Mouse (Mus musculus) liver, postnatal 0 days (tissue): ENCODE data around the gene Prr5l. TPM values are rescaled to one million over a fixed set of nuclear protein-coding genes. Genes with fewer than 3 reads are reported as not detected.

ENCODE experiments used
- ATAC-seq: fragments of 200-750 bp; cut with Nextera tagmentation; 2 replicates; pipeline ENCODE4 v1.8.0; 2017; ENCODE audit warnings: mild to moderate bottlenecking, moderate library complexity
- DNase-seq: peaks from one replicate; pipeline ENCODE4 v3.0.0-alpha.2; 2016
- H3K27ac ChIP-seq: fragments of 300-500 bp; sonication (generic); 2 replicates; pipeline ENCODE4 v1.5.1; 2014; ENCODE audit warnings: antibody characterized with exemption, moderate library complexity, mild to moderate bottlenecking, low read depth
- H3K27me3 ChIP-seq: fragments of 300-500 bp; sonication (generic); 2 replicates; pipeline ENCODE4 v1.6.1; 2014; ENCODE audit warnings: low read length, control low read depth, mixed read lengths; ENCODE audit not compliant: insufficient read depth
- H3K36me3 ChIP-seq: fragments of 300-500 bp; sonication (generic); replicated peaks from 2 replicates; pipeline ENCODE4 v1.6.1; 2014; ENCODE audit warnings: mild to moderate bottlenecking, control low read depth, low read length, moderate library complexity, mixed read lengths; ENCODE audit not compliant: insufficient read depth
- H3K4me1 ChIP-seq: fragments of 300-500 bp; sonication (generic); 2 replicates; pipeline ENCODE4 v1.6.1; 2014; ENCODE audit warnings: antibody characterized with exemption, mild to moderate bottlenecking, control low read depth; ENCODE audit not compliant: insufficient read depth
- H3K4me2 ChIP-seq: fragments of 300-500 bp; sonication (generic); 2 replicates; pipeline ENCODE4 v1.6.1; 2014; ENCODE audit warnings: low read depth, mild to moderate bottlenecking, low read length, moderate library complexity, mixed read lengths
- H3K4me3 ChIP-seq: fragments of 300-500 bp; sonication (generic); 2 replicates; pipeline ENCODE4 v1.5.1; 2014; ENCODE audit warnings: low read depth, low read length
- H3K9ac ChIP-seq: fragments of 300-500 bp; sonication (generic); replicated peaks from 2 replicates; pipeline ENCODE4 v1.6.1; 2014; ENCODE audit warnings: mild to moderate bottlenecking, moderate library complexity
- H3K9me3 ChIP-seq: fragments of 300-500 bp; sonication (generic); 2 replicates; pipeline ENCODE4 v1.6.1; 2016; ENCODE audit warnings: mild to moderate bottlenecking, control low read depth, low read length, mixed read lengths
- CTCF ChIP-seq: sonication (generic); IDR thresholded peaks from 2 replicates; pipeline ENCODE4 v1.5.1; 2016; ENCODE audit warnings: antibody characterized with exemption, low read depth
- EP300 ChIP-seq: IDR thresholded peaks from 2 replicates; pipeline ENCODE4 v1.6.1; 2016; ENCODE audit warnings: antibody characterized with exemption, low read depth, mild to moderate bottlenecking
- WGBS: fragments of 180-500 bp; shearing (Covaris S2); extraction: QIAGEN DNeasy Blood & Tissue Kit; methylation state at CpG from one replicate; pipeline ENCODE4 v1.1.7; 2014; ENCODE audit not compliant: insufficient replicate concordance; 5-methylcytosine and 5-hydroxymethylcytosine counted together
- polyA plus RNA-seq: library from polyadenylated mRNA; unstranded; fragments of >200 nt; fragmentation: Nextera tagmentation; extraction: Ambion mirVana; gene quantifications from 2 replicates; pipeline ENCODE4 v1.2.1, GENCODE M21; 2015

The Prr5l gene
- polyA plus RNA-seq, 1 experiment from 2014 or later = 4.0 TPM

DNA sequence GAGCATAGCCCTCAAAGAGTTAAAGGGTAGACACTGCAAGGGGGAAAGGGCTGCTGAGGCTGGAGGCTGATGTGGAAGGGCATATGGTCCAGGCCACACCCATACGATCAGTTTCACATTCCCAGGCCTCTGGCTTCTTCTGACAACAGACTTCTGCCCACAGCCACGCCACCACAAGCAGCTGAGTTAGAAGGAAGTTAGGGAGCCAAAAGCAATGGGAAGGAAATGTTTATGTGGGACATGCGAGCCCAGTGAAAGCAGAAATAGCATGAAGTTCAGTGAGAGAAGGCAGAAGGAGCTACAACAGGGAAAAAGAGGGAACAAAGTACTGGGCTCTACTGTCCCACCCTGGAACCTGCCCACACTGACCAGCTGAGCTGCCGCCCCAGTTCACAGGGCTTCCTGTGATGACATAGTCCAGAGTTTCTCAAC is 119.9 kb downstream of the Prr5l start:
- no peaks in the 10 kb centered on the region for H3K27me3 ChIP-seq
- WGBS = 25% methylated on average over 4 of the region's 4 CpGs
- ATAC-seq = peak; percentile 76
- DNase-seq = peak; percentile 43
- H3K27ac ChIP-seq = peak overlapping the region; percentile 66; the same call in 1 of the 2 replicates
- no peak overlapping the region for H3K4me2 ChIP-seq
- no peak overlapping the region for H3K9ac ChIP-seq
- no peak for TF ChIP-seq EP300
- no peak for TF ChIP-seq CTCF
- H3K4me3 ChIP-seq = no peak overlapping the region
- H3K36me3 ChIP-seq = no peaks in the 10 kb centered on the region
- no peaks in the 10 kb centered on the region for H3K9me3 ChIP-seq
- peaks cover 8% of the 10 kb centered on the region; the same call in 1 of the 2 replicates for H3K4me1 ChIP-seq

DNA sequence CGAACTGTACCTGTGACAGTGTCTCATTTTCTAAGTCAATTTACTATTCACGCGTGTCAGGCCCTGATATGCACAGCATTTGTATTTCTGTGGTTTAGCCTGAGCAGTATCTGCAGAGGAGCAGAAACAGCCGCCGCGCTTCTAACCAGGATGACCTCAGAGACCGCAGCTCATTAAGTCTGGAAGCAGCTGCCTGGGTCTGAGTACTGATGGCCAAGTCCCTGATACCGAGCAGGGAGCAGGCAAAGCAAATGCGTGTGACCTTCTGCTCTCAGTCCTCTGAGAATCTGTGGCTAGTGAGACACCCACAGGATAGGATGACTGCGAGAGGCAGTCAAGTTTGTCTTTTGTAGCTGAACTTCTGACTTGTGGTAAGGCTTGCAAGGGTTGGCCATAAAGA is 120.4 kb downstream of the Prr5l start:
- Histone ChIP-seq H3K4me3 (no peak overlapping the region), H3K9ac (no peak overlapping the region), H3K36me3 (no peaks in the 10 kb centered on the region), H3K4me1 (peaks cover 8% of the 10 kb centered on the region; the same call in 1 of the 2 replicates), H3K27ac (peak overlapping the region; percentile 66; the same call in 1 of the 2 replicates), H3K27me3 (no peaks in the 10 kb centered on the region), H3K4me2 (no peak overlapping the region), H3K9me3 (no peaks in the 10 kb centered on the region)
- ATAC-seq (peak; percentile 59), DNase-seq (peak; percentile 27)
- 32% methylated on average over 10 of the region's 10 CpGs for WGBS
- TF ChIP-seq CTCF (no peak), EP300 (no peak; the same call in 1 of the 2 replicates)

DNA sequence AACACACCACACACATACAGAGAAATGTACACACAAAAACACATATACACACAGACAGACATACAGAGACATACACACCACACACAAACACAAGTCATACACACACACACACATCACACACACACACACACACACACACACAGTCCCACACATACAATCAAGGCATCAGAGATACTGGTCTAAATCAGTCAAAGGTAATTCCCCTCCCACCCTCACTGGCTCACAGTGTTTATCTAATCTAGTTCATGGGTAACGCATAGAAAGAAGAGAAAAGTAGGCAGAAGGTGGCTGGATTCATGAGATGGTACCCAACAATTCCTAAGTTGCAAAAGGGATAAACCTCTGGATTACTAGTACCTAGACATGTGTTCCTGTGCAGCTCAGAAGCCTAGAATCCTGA is 120.9 kb downstream of the Prr5l start:
- H3K4me2 ChIP-seq = no peak overlapping the region
- 80% methylated on average over 1 of the region's 1 CpGs for WGBS
- ATAC-seq = no peak

DNA sequence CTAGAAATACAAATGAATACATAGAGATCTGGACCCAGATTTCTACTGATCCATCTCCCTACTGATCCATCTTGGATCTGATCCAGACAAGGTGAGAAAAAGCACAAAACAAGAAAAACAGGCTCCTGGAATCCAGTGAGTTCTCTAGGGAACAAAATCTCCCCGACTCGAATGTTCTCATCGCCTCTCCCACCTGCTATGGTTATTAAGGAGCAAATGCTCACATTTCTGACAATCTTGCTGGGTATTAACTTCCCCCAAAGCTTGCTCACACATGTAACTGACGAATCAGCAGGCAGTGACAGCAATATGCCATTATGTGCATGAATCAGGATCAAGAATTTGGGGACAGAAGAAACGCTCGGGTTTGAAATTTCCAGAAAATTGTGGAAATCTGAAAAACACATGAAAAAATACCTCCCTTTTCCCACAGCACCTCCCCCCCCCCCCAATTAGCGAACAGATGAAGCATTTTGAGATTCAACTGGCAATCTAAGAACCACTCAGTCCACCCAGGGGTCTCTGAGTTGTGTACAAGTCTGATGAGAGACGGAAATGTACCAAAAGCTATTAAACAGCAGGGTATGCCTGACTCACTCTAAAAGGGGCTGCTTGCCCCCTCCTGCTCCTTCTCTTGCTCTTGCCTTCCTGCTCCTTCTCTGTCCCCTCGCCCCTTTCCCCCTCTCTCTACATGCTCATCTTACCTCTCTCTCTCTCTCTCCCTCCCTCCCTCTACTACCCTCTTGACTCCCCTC is 123.1 kb downstream of the Prr5l start:
- H3K4me3 ChIP-seq = no peak overlapping the region
- no peaks in the 10 kb centered on the region for H3K36me3 ChIP-seq
- H3K9ac ChIP-seq = no peak overlapping the region
- no peak for DNase-seq
- H3K27me3 ChIP-seq = no peaks in the 10 kb centered on the region
- peaks cover 15% of the 10 kb centered on the region; the same call in 1 of the 2 replicates for H3K4me1 ChIP-seq
- no peak for TF ChIP-seq EP300
- no peak for TF ChIP-seq CTCF
- no peak overlapping the region for H3K4me2 ChIP-seq
- no peaks in the 10 kb centered on the region for H3K9me3 ChIP-seq
- ATAC-seq = no peak
- 74% methylated on average over 9 of the region's 9 CpGs for WGBS
- no peak overlapping the region for H3K27ac ChIP-seq

More for the DNA sequence above, 120.9 kb downstream of the Prr5l start:
- Histone ChIP-seq H3K27me3 (no peaks in the 10 kb centered on the region), H3K4me3 (no peak overlapping the region), H3K9ac (no peak overlapping the region), H3K27ac (no peak overlapping the region), H3K4me1 (peaks cover 10% of the 10 kb centered on the region; the same call in 1 of the 2 replicates), H3K36me3 (no peaks in the 10 kb centered on the region), H3K9me3 (no peaks in the 10 kb centered on the region)
- no peak for DNase-seq
- TF ChIP-seq CTCF (no peak), EP300 (no peak)

DNA sequence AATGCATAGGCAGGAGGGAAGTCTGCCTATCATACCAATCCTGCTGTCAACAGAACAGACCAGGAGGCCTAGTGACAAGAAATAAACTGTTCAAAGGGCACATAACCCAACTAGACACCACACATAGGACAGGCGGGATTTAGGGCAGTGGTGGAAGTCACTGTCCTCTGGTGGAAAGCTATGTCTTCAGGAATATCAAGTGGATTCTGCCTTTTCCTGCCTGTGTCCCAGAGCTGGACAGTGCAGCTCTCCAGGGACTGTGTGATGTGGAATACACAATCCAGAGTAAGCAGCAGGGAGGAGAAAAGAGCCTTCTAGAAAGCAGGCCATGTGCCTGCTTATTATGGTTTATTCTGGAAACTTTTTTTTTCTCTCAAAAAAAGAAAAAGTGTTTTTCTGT is 125.0 kb downstream of the Prr5l start:
- Histone ChIP-seq H3K27me3 (no peaks in the 10 kb centered on the region), H3K27ac (no peak overlapping the region), H3K4me3 (no peak overlapping the region), H3K4me2 (no peak overlapping the region), H3K36me3 (no peaks in the 10 kb centered on the region), H3K4me1 (peaks cover 15% of the 10 kb centered on the region; the same call in 1 of the 2 replicates), H3K9me3 (no peaks in the 10 kb centered on the region), H3K9ac (no peak overlapping the region)
- TF ChIP-seq CTCF = no peak
- no peak for TF ChIP-seq EP300
- DNase-seq = no peak
- 79% methylated on average over 1 of the region's 1 CpGs for WGBS
- ATAC-seq = no peak

DNA sequence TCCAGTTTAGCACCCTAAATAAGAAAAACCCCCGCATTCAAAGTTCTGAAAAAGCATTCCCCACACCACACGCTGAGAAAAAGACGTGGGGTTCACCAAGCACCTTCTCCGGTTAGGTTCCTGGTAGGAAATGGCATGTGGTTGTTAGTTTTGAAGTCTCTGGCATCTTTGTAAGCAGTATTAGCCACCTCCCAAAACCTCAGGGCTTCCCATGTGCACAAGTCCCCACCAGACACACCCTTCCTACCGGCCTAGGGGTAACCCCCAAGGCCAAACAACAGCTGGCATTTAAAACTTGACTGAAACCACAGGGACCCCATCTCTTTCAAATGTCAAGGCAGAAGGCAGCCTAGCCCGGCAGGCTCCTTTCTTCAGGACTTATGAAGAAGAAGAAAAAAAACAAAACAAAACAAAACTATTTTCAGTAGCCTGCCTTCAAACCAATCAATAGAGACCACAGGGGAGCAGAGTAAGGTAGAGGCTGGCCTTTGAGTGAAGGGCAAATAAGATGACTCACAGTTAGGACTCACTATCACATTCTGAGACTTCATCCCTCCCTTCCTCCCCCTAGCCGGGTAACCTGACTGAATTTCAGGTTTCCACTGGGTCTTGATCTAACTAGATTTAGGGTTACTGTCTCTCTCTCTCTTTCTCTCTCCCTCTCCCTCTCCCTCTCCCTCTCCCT is 126.6 kb downstream of the Prr5l start:
- TF ChIP-seq CTCF = no peak
- Histone ChIP-seq H3K27ac (no peak overlapping the region), H3K9ac (no peak overlapping the region), H3K9me3 (no peaks in the 10 kb centered on the region), H3K4me3 (no peak overlapping the region), H3K36me3 (no peaks in the 10 kb centered on the region), H3K27me3 (no peaks in the 10 kb centered on the region), H3K4me2 (no peak overlapping the region), H3K4me1 (peaks cover 7% of the 10 kb centered on the region; the same call in 1 of the 2 replicates)
- DNase-seq (no peak), ATAC-seq (no peak)
- WGBS = 22% methylated on average over 7 of the region's 7 CpGs
